Mouse (Mus musculus) thymus, postnatal 0 days (tissue): ENCODE results near the gene Rrm2. TPM values are rescaled to one million over a fixed set of nuclear protein-coding genes. Genes with fewer than 3 reads are reported as not detected.
A peak's percentile ranks its signal among the peaks of the same experiment; 100 is the strongest.
"Not testable (repeated sequence)": the region's sequence is repeated elsewhere in the genome, so short reads cannot be mapped to it uniquely, and the experiment has no call there.

Source experiments
- DNase-seq: peaks from one replicate; pipeline ENCODE4 v3.0.0-alpha.2; 2015; ENCODE audit warnings: low spot score
- polyA plus RNA-seq: library from polyadenylated mRNA; unstranded; fragments of >200 nt; fragmentation: Nextera tagmentation; extraction: Ambion mirVana; gene quantifications from 2 replicates; pipeline ENCODE4 v1.2.1, GENCODE M21; 2015

Gene Rrm2
- 465 and 485 TPM in 2 replicates for polyA plus RNA-seq

GRCm38 (mm10) chr12:24707954-24708823 lies at the start of gene Rrm2:
Gene Rrm2 (plus strand): TSS chr12:24708241.
- DNase-seq, result peak; percentile 96

DNA sequence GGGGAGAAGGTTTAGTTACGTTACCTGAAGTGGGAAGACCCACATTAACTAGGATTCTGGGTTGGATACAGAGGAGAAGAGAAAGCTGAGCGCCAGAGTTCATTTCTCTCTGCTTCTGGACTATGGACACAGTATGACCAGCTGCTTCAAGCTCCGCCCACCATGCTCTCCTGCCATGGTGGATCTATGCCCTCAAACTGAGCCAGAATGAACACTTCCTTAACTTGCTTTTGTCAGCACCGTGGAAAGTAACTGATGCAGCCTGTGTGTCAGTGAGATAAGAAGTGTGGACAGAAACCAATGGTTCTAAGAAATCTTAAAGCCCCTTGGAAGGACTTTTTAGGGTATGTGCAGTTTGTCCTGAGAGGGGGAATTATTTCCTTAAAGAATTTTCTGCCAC lies 49.0 kb upstream of the Rrm2 start:
- DNase-seq, result no peak

DNA sequence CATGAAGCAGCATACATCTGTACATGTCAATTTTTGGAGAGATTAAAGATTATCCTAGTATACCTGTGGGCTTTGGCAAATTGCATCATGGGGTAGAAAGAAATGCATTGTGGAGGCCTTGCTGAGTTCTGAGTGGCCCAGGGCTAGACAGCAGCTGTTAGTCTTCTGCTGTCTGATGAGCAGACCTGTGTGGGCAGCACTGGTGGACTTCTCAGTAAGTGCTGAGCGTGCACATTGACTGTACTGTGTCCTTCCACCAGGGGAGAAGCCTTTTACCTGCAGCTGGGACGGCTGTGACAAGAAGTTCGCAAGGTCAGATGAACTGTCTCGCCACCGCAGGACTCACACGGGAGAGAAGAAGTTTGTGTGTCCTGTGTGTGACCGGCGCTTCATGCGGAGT lies 48.1 kb upstream of the Rrm2 start:
- DNase-seq, result no peak

DNA sequence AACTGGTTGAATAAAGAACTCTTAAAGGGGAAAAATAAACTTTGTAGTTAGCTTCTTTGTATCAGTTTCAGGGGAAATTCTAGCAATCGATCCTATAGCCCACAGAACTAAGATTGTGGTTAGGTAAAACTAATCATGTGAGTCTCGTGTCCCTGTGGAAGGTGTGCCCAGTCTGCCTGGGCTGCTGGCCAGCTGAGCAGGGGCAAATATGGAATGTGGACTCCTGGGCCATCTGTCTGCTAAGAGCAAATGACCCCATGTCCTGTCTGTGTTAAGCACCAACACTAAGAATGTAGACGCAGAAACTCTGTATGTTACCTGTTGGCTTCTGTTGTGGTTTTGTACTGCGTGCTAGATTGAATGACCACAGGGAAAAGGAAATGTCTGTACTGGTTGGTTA lies 46.9 kb upstream of the Rrm2 start:
- DNase-seq, result no peak

DNA sequence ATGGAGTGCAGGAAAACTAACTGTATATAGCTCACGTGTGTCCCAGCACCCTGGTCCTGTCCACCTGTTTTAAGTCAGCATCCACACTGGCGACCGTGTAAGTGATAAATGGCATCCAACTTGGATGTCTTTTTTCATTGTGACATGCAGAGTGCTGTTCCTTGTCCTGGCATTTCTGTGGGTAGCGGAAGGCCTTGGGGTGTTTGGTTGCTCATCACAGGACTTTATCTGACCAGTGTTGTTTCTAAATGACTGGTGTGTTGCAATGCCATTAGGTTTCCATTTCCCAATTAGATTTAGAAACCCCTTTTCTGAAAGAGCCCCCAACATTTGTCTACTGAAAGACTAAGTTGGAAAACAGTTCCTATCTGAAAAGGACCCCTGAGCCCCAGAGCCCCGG lies 45.9 kb upstream of the Rrm2 start:
- no peak for DNase-seq

DNA sequence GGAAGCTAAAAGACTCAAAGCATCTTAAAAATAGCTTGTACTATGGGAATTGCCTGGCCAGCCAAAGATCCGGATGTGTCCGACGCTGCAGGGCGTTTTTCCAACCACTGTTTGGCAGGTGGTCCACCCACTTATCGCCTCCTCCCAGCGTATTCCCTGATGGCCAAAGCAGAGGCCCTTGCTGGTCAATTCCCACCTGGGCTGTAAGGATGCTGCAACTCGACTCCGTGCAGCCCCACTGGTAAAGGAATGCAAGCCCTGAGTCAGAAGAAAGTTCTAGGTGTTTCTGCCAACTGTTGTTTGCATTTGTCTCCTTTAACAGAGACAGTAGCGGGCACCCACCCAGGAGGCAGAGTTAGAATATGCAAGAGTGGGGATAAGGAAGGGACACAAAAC lies 27.9 kb upstream of the Rrm2 start:
- DNase-seq, result no peak

- no peak for DNase-seq
Observed at GRCm38 (mm10) chr12:24680492-24681285, 27.4 kb upstream of the Rrm2 start.

GRCm38 (mm10) chr12:24681286-24682023 lies 26.6 kb upstream of the Rrm2 start, which contains the start of gene Cys1:
Gene Cys1 (minus strand): TSS chr12:24681813.
- DNase-seq, result no peak

GRCm38 (mm10) chr12:24682563-24682962 lies 25.5 kb upstream of the Rrm2 start:
- no peak for DNase-seq

DNA sequence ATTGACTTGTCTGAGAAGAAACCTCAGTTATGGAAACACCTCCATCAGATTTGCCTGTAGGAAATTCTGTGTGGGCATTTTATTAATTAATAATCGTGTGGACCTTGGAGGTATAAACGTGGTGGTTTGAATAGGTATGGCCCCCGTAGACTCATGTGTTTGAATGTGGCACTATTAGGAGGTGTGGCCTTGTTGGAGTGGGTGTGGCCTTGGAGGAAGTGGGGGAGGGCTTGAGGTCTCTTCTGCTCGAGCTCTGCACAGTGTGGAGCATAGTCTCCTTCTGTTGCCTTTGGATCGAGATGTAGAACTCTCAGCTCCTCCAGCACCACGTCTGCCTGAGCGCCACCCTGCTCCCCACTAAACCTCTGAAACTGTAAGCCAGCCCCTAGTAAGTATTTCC lies 24.6 kb upstream of the Rrm2 start:
- no peak for DNase-seq

GRCm38 (mm10) chr12:24686038-24686695 lies 21.9 kb upstream of the Rrm2 start:
- no peak for DNase-seq

GRCm38 (mm10) chr12:24686696-24687346 lies 21.2 kb upstream of the Rrm2 start:
- DNase-seq, result no peak

GRCm38 (mm10) chr12:24690351-24690750 lies 17.7 kb upstream of the Rrm2 start:
- DNase-seq, result no peak

GRCm38 (mm10) chr12:24696500-24697483 lies 11.2 kb upstream of the Rrm2 start:
- peak; percentile 73 for DNase-seq

- no peak for DNase-seq
Observed at GRCm38 (mm10) chr12:24697484-24698204, 10.4 kb upstream of the Rrm2 start.

GRCm38 (mm10) chr12:24698514-24698913 lies 9.5 kb upstream of the Rrm2 start:
- DNase-seq, result no peak

DNA sequence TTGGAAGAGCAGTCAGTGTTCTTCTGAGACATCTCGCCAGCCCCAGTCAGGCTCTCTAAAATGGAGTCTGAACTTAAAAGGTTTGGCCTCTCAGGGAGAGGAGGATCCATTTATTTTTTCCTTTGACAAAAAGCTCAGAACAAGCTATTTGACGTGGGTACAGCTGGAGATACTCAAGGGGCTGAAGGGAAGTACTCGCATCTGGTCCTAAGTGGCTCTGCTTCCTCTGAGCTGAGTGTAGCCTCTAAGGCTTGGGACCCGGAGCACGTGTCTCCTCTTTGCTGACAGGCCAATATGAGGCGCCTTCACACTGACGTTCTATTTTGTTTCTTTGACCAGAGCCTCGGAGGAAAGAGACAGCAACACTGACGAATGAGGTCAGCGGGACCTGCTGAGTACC lies 8.5 kb upstream of the Rrm2 start:
- no peak for DNase-seq

DNA sequence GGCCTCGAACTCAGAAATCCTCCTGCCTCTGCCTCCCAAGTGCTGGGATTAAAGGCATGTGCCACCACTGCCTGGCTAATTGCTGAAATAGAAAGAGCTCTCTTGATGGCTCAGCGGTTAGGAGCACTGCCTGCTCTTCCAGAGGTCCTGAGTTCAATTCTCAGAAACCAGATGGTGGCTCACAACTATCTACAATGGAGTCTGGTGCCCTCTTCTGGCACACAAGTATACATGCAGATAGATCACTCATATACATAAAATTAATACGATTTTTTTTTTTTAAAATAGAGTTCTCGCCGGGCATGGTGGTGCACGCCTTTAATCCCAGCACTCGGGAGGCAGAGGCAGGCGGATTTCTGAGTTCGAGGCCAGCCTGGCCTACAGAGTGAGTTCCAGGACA lies 6.4 kb upstream of the Rrm2 start:
- not testable (repeated sequence) for DNase-seq

DNA sequence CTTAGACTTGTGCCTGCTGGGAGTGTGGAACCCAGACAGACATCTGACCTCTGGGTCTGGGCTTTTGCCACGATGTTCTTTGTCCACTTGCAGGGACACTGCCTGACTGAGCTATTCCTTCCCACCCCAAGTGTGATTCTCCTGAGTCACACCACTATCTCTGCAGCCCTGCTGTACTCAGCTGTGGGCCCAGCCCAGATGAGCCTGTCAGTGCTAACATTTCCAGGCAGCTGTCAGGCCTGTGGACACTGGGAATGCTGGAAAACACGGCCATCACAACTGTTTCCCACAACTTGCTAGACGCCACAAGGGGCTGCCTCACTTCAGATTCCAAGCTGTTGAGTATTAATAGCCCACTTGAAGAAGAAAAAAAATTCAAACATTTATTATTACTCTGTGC lies 5.0 kb upstream of the Rrm2 start:
- DNase-seq, result no peak
